Mouse (Mus musculus): ENCODE measurements at regions not wholly inside any gene's neighbourhood (a gene's known extent, or its start where the extent isn't known, plus 50 kb on each side); places are given as distances from the start of the nearest gene placed in this dataset.
A peak's percentile ranks its signal among the peaks of the same experiment; 100 is the strongest.

DNA sequence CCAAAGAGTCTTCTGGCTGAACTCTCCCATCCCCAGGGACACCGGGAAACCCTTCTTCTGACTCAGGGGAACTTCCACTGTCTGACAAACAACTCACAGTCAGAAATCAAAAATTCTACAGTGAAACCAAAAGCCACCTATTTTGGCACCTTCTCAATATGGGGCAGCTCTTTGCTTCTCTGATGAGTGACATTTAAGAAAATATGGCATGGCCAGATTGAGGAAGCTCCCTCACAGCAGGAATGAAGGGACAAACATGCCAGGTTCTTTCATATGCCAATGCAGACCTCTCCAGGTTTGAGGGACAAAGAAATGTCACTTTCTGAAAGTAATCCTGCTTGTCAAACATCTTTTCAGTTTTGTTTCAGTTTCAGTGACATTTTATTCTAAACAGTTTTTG, 615.8 kb upstream of the Gm21961 start:
- Histone ChIP-seq H3K27ac (ENCODE audit: insufficient read depth, low read depth) (no peak overlapping the region), H3K9me3 (replicated peaks; ENCODE audit: low read length) (no peaks in the 10 kb centered on the region), H3K79me2 (replicated peaks; ENCODE audit: control insufficient read depth, extremely low read depth, insufficient read depth, poor library complexity, severe bottlenecking) (no peaks in the 10 kb centered on the region), H3K36me3 (replicated peaks in 1 of 2; ENCODE audit: control insufficient read depth in 1 of 2, insufficient read depth in 1 of 2, low read length in 1 of 2) (no peaks in the 10 kb centered on the region), H3K27me3 (replicated peaks) (no peaks in the 10 kb centered on the region), H3K4me2 (ENCODE audit: insufficient read depth, low read depth, poor library complexity, severe bottlenecking) (peak overlapping the region; percentile 13; the same call in 1 of the 2 replicates), H3K9ac (ENCODE audit: insufficient read depth, low read depth) (no peak overlapping the region), H3K4me1 (ENCODE audit: control insufficient read depth in 1 of 2, insufficient read depth in 2 of 2) (peaks cover 0 to 10% of the 10 kb centered on the region in 2 experiments; a peak in 2 of 4 replicates), H3K4me3 (replicated peaks in 1 of 3; ENCODE audit: low read depth in 2 of 3, low read length in 2 of 3, poor library complexity in 1 of 3) (no peak overlapping the region)
- no peak for TF ChIP-seq CTCF (conservative IDR thresholded peaks at IDR 0.05 in 1 of 2, IDR thresholded peaks at IDR 0.05 in 1 of 2; ENCODE audit: low read depth in 2 of 2, low read length in 2 of 2)
- no peak for TF ChIP-seq POLR2A (IDR thresholded peaks at IDR 0.05; ENCODE audit: low read depth, low read length)
- TF ChIP-seq EP300 (IDR thresholded peaks at IDR 0.05; ENCODE audit: low read length), result no peak
- TF ChIP-seq MAX (IDR thresholded peaks at IDR 0.05; ENCODE audit: low read length), result no peak
- no peak for TF ChIP-seq JUN (IDR thresholded peaks at IDR 0.05; ENCODE audit: insufficient read depth, low read depth, low read length)
- TF ChIP-seq MYC (IDR thresholded peaks at IDR 0.05; ENCODE audit: low read depth, low read length), result no peak
- in situ Hi-C loops (cut with MboI; ENCODE audit: low pct_ligation_motif_present, low pct_unique_long_range_greater_than_20kb, low sequenced_read_pairs), result no loop called here
- DNase-seq (ENCODE audit: extremely low read depth), result no peak
- dilution Hi-C loops (cut with MboI; ENCODE audit: extremely low pct_ligation_motif_present, extremely low pct_unique_long_range_greater_than_20kb, low sequenced_read_pairs), result no loop called here

DNA sequence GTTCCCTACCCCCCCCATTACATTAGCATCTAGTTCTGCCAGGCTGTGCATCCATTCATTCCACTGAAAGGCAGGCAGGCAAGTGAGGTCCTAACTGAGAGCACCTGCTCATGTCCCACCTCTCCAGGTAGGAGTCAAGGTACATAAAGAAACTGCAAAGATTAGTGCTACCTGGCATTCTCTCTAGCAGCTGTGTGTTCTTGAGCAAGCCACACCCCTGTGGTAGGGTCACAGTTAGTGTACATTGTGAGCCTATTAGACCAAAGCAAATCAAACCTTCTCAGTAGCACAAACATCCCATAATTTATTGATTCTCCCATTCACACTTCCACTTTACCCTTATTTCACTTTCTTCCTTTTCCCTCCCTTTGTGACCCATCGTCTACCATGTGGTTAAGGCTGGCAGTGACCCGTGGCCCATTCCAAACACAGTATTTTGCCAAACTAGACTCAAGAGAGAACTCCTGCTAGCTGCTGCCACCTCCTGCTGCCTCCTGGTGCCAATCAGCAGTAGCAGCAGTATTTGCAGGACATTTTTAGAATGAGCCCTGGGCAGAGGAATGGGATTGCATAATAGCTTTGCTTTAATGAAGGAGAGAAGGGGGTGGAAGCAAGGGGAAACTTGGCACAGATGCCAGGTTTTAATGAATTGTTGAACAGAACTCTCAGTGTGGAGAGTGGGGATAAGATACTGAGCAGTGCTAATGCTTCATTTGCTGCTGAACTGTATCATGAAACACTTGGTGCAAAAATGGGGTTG, 578.2 kb upstream of the Gm21961 start:
- H3K9me3 ChIP-seq (replicated peaks; ENCODE audit: low read length), result no peaks in the 10 kb centered on the region
- no peaks in the 10 kb centered on the region for H3K79me2 ChIP-seq (replicated peaks; ENCODE audit: control insufficient read depth, extremely low read depth, insufficient read depth, poor library complexity, severe bottlenecking)
- no peak overlapping the region for H3K4me2 ChIP-seq (ENCODE audit: insufficient read depth, low read depth, poor library complexity, severe bottlenecking)
- TF ChIP-seq PAX5 (IDR thresholded peaks at IDR 0.05; ENCODE audit: low read length), result no peak
- TF ChIP-seq MAX (IDR thresholded peaks at IDR 0.05; ENCODE audit: low read length), result no peak
- no peak for TF ChIP-seq CHD2 (IDR thresholded peaks at IDR 0.05; ENCODE audit: low read length)
- TF ChIP-seq MYC (IDR thresholded peaks at IDR 0.05; ENCODE audit: low read depth, low read length), result no peak
- TF ChIP-seq POLR2AphosphoS2 (IDR thresholded peaks at IDR 0.05; ENCODE audit: low read depth, low read length), result no peak
- no peak for TF ChIP-seq UBTF (IDR thresholded peaks at IDR 0.05; ENCODE audit: low read depth, low read length)
- TF ChIP-seq MXI1 (IDR thresholded peaks at IDR 0.05; ENCODE audit: low read depth, low read length), result no peak
- no peak for TF ChIP-seq E2F4 (IDR thresholded peaks at IDR 0.05; ENCODE audit: insufficient replicate concordance, low read depth, low read length)
- TF ChIP-seq SIN3A (IDR thresholded peaks at IDR 0.05; ENCODE audit: low read length), result no peak
- no peak for TF ChIP-seq USF1 (IDR thresholded peaks at IDR 0.05; ENCODE audit: low read depth, low read length)
- TF ChIP-seq ETS1 (conservative IDR thresholded peaks at IDR 0.05; ENCODE audit: low read depth, low read length), result no peak
- dilution Hi-C loops (cut with MboI; ENCODE audit: extremely low pct_ligation_motif_present, extremely low pct_unique_long_range_greater_than_20kb, low sequenced_read_pairs) (no loop called here), in situ Hi-C loops (cut with MboI; ENCODE audit: low pct_ligation_motif_present, low pct_unique_long_range_greater_than_20kb, low sequenced_read_pairs) (no loop called here)
- no peak for DNase-seq (ENCODE audit: extremely low read depth)
- H3K9ac ChIP-seq (ENCODE audit: insufficient read depth, low read depth), result no peak overlapping the region
- no peaks in the 10 kb centered on the region for H3K4me1 ChIP-seq (ENCODE audit: control insufficient read depth in 1 of 2, insufficient read depth in 2 of 2)
- H3K27me3 ChIP-seq (replicated peaks), result no peaks in the 10 kb centered on the region
- no peak overlapping the region for H3K4me3 ChIP-seq (replicated peaks in 1 of 3; ENCODE audit: low read depth in 2 of 3, low read length in 2 of 3, poor library complexity in 1 of 3)
- no peaks in the 10 kb centered on the region for H3K36me3 ChIP-seq (replicated peaks in 1 of 2; ENCODE audit: control insufficient read depth in 1 of 2, insufficient read depth in 1 of 2, low read length in 1 of 2)
- H3K27ac ChIP-seq (ENCODE audit: insufficient read depth, low read depth), result no peak overlapping the region
